Mouse (Mus musculus) ES-E14 (cell line): ENCODE results near the gene Olfr811. TPM values are rescaled to one million over a fixed set of nuclear protein-coding genes. Genes with fewer than 3 reads are reported as not detected.
A peak's percentile ranks its signal among the peaks of the same experiment; 100 is the strongest.

ENCODE experiments used
- DNase-seq: peaks from one replicate; pipeline ENCODE4 v3.0.0-alpha.2; 2013; ENCODE audit warnings: low read depth, low spot score
- H3K27ac ChIP-seq: 2 replicates; pipeline ENCODE4 v1.5.1; 2012; ENCODE audit warnings: low read depth, mild to moderate bottlenecking, low read length, moderate library complexity, mixed read lengths; ENCODE audit not compliant: poor library complexity, insufficient read depth, severe bottlenecking
- H3K36me3 ChIP-seq: 2 replicates; pipeline ENCODE4 v1.6.1; 2012; ENCODE audit warnings: mild to moderate bottlenecking, low read length, moderate library complexity, mixed read lengths; ENCODE audit not compliant: control insufficient read depth, poor library complexity, insufficient read depth, severe bottlenecking
- H3K4me1 ChIP-seq, 2 experiments: fragments of 150-350 bp in 1 of 2; sonication (generic) in 1 of 2; 2 replicates each; pipeline ENCODE4 v1.6.1; 2012; ENCODE audit warnings: low read length in 2 of 2, mild to moderate bottlenecking in 1 of 2, mixed read lengths in 1 of 2; ENCODE audit not compliant: control insufficient read depth in 2 of 2, insufficient read depth in 2 of 2, poor library complexity in 1 of 2
- H3K4me3 ChIP-seq, 2 experiments: fragments of 150-350 bp in 1 of 2; sonication (generic) in 1 of 2; 2 replicates each; pipeline ENCODE4 v1.5.1; 2012; ENCODE audit warnings: low read length in 2 of 2, low read depth in 1 of 2, mild to moderate bottlenecking in 1 of 2, mixed read lengths in 1 of 2; ENCODE audit not compliant: insufficient read depth in 1 of 2, poor library complexity in 1 of 2, severe bottlenecking in 1 of 2
- H3K9ac ChIP-seq: 2 replicates; pipeline ENCODE4 v1.6.1; 2012; ENCODE audit warnings: low read depth, mild to moderate bottlenecking, low read length, mixed read lengths; ENCODE audit not compliant: poor library complexity, insufficient read depth, severe bottlenecking
- H3K9me3 ChIP-seq: fragments of 150-350 bp; sonication (generic); 2 replicates; pipeline ENCODE4 v1.6.1; 2012; ENCODE audit warnings: low read depth, mild to moderate bottlenecking, low read length; ENCODE audit not compliant: control insufficient read depth, insufficient read depth
- CHD2 ChIP-seq: IDR thresholded peaks from 2 replicates; pipeline ENCODE4 v1.6.1; 2014; ENCODE audit warnings: mild to moderate bottlenecking, low read depth, low read length, inconsistent platforms
- HCFC1 ChIP-seq: IDR thresholded peaks from 2 replicates; pipeline ENCODE4 v1.6.1; 2012; ENCODE audit warnings: low read length, inconsistent platforms, borderline replicate concordance; ENCODE audit not compliant: insufficient read depth
- MAFK ChIP-seq: IDR thresholded peaks from 2 replicates; pipeline ENCODE4 v1.6.1; 2014; ENCODE audit warnings: mild to moderate bottlenecking, low read depth, low read length, inconsistent platforms; ENCODE audit not compliant: insufficient read depth
- ZC3H11A ChIP-seq: IDR thresholded peaks from 2 replicates; pipeline ENCODE4 v1.6.1; 2012; ENCODE audit warnings: low read depth, mild to moderate bottlenecking, inconsistent platforms, low read length, borderline replicate concordance
- ZNF384 ChIP-seq: IDR thresholded peaks from 2 replicates; pipeline ENCODE4 v1.6.1; 2012; ENCODE audit warnings: low read depth, low read length, inconsistent platforms
- in situ Hi-C, 2 experiments: fragments of 600-800 bp; cut with MboI; formaldehyde crosslinking; loops; one replicate each; pipeline ENCODE4 v1.15.1; 2025; ENCODE audit warnings: low sequenced_read_pairs in 2 of 2, inconsistent platforms in 1 of 2; ENCODE audit not compliant: unreplicated experiment in 2 of 2
- total RNA-seq: library from RNA; depleted of rRNA; stranded (reverse); fragments of 300-350 nt; gene quantifications from 2 replicates; pipeline ENCODE4 v1.2.3, GENCODE M21; 2012; rRNA removed

Olfr811 gene
- not detected in 2 replicates for total RNA-seq

- H3K9ac ChIP-seq: no peak within 1 kb of the TSS
- no peak within 1 kb of the TSS for H3K4me3 ChIP-seq
- H3K36me3 ChIP-seq: no peaks in the 10 kb centered on the region
- TF ChIP-seq HCFC1 (no peak), ZNF384 (no peak), MAFK (no peak), CHD2 (no peak)
- no peaks in the 10 kb centered on the region for H3K4me1 ChIP-seq
- no peak within 1 kb of the TSS for H3K27ac ChIP-seq
- DNase-seq: no peak
- in situ Hi-C loops: no loop called here
- no peaks in the 10 kb centered on the region for H3K9me3 ChIP-seq
Observed at GRCm38 (mm10) chr10:129804296-129804695, at the start of gene Olfr811. Gene Olfr811 (minus strand): TSS chr10:129804396.

GRCm38 (mm10) chr10:129847343-129847742 is 43.1 kb upstream of the Olfr811 start:
- peak; percentile 21 for DNase-seq
- H3K4me3 ChIP-seq: no peak overlapping the region
- peaks cover 0 to 3% of the 10 kb centered on the region in 2 experiments; a peak in 1 of 4 replicates for H3K4me1 ChIP-seq
- in situ Hi-C loops: no loop called here
- TF ChIP-seq MAFK (no peak), CHD2 (no peak), HCFC1 (no peak), ZC3H11A (no peak), ZNF384 (no peak)
- H3K9ac ChIP-seq: no peak overlapping the region
- no peaks in the 10 kb centered on the region for H3K9me3 ChIP-seq
- H3K27ac ChIP-seq: no peak overlapping the region
- no peaks in the 10 kb centered on the region for H3K36me3 ChIP-seq

- Histone ChIP-seq H3K4me1 (peaks cover 0 to 3% of the 10 kb centered on the region in 2 experiments; a peak in 1 of 4 replicates), H3K9ac (no peak within 1 kb of the TSS), H3K36me3 (no peaks in the 10 kb centered on the region), H3K27ac (no peak within 1 kb of the TSS), H3K4me3 (no peak within 1 kb of the TSS), H3K9me3 (no peaks in the 10 kb centered on the region)
- DNase-seq: no peak
- in situ Hi-C loops: no loop called here
- TF ChIP-seq ZC3H11A (no peak), MAFK (no peak), CHD2 (no peak), HCFC1 (no peak), ZNF384 (no peak)
Observed at GRCm38 (mm10) chr10:129845994-129846393, 41.8 kb upstream of the Olfr811 start, which contains the start of gene Olfr812. Gene Olfr812 (minus strand): TSS chr10:129846094.

GRCm38 (mm10) chr10:129794817-129795216 is 9.4 kb downstream of the Olfr811 start, which contains the start of gene Olfr810:
Gene Olfr810 (minus strand): TSS chr10:129794917.
- no peaks in the 10 kb centered on the region for H3K9me3 ChIP-seq
- in situ Hi-C loops: no loop called here
- no peak within 1 kb of the TSS for H3K9ac ChIP-seq
- TF ChIP-seq CHD2 (no peak), MAFK (no peak), ZNF384 (no peak), HCFC1 (no peak), ZC3H11A (no peak)
- no peak within 1 kb of the TSS for H3K4me3 ChIP-seq
- H3K36me3 ChIP-seq: no peaks in the 10 kb centered on the region
- no peak within 1 kb of the TSS for H3K27ac ChIP-seq
- H3K4me1 ChIP-seq: no peaks in the 10 kb centered on the region
- no peak for DNase-seq

- no peaks in the 10 kb centered on the region for H3K36me3 ChIP-seq
- no peaks in the 10 kb centered on the region for H3K4me1 ChIP-seq
- H3K27ac ChIP-seq: no peak overlapping the region
- DNase-seq: no peak
- no peaks in the 10 kb centered on the region for H3K9me3 ChIP-seq
- no peak overlapping the region for H3K4me3 ChIP-seq
- TF ChIP-seq CHD2 (no peak), ZC3H11A (no peak)
- no peak overlapping the region for H3K9ac ChIP-seq
- in situ Hi-C loops: no loop called here
Observed at GRCm38 (mm10) chr10:129778123-129778522, 26.1 kb downstream of the Olfr811 start.
